Mouse (Mus musculus) layer of hippocampus, adult 9-10 months (tissue): ENCODE results near the gene Sync.

Experiments
- DNase-seq: peaks from one replicate; pipeline ENCODE4 v3.0.0; 2022; ENCODE audit warnings: low spot score

Sync gene

DNA sequence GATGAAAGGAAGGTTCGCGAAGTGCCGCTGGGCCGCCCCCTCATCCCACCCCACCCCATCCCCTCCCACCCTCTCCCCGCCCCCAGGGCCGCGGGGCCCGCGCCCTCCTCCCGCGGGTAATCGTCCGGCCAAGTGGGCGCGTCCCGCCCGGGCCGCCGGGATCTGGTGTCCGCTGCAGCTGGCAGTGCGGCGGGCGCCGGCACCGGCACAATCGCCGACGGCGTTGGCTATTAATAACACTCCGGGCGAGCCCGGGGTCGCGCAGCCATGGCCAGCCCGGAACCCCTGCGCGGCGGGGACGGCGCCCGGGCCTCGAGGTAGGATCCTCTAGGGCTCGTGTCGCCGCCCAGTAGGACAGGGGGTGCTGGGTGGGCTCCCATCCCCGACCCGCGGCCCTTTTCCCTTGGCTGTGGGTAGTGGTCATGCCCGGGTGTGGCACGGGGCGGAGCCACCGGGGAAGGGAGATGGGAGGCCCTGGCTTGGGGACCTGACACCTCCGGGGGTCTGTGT is at the start of gene Sync:
Gene Sync, plus strand, starts transcription at position 146 of the 510 bp plus-strand sequence.
- DNase-seq: no peak

DNA sequence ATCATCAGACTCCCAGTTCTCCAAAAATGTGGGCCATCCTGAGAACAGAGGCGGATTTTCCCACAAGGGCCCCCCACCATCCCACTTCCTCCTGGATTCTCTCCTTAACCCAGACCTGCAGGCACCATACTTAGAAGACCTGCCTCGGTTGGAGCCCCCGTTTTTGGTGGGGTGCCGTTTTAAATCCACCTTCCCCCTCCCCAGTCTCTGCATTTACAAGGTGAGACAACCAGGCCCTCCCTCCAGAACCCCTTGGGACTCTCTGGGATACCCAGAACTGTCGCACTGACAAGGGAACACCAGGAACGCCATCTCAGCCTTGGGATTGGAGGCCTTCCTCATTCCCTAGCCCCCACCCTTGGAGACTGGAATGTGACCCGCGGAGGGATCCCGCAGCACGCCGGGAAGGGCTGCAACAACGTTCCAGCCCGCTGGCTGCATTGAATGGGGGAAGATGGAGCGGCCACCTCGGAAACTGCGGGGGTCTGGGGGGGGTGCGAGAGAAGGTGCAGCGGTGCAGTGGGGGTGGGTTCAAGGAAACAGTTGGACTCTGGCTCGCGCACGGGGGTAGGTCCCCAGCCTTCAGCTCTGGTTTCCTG is 49.5 kb upstream of the Sync start:
- no peak for DNase-seq

DNA sequence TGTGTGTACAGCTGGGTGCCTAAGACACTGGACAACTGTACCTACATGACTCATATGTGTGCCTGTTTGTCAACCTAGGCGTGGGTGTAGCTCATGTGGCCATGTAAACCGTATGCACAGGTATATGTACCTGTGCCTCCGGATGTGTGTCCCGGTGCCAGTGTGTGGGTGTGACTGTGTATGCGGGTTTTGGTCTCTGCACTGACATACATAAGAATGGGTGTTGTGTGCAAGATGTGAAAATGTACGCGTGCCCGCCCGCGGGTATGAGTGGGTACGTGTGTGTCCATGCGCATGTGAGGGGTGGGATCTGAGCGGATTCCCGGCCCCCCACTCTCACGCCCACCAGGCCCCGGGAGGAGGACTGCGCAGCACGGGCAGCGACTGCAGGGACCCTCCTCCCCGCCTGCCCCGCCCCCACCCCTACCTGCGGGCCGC is 48.8 kb upstream of the Sync start:
- no peak for DNase-seq

DNA sequence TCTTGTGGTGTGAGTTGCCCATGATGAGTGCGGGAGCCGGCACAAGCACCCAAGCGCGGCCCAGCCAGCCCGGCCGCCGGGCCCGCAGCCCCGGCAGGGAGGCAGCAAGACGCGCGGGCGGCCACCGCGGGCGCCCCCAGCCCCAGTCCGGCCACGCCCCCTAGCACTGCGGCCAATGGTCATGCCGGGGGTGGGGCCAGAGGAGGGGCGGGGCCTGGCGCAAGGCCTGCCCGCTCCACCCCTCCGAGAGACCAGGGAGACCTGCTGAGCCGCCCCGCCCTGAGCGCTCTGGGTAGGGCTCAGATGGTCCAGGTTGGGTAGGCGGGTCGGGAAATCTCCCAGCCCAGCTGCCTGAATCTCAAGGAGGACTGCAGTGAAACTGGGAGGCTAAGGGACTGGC is 48.3 kb upstream of the Sync start:
- no peak for DNase-seq

- DNase-seq: no peak
Measured at GRCm38 (mm10) chr4:129241898-129242297, 45.5 kb upstream of the Sync start.

DNA sequence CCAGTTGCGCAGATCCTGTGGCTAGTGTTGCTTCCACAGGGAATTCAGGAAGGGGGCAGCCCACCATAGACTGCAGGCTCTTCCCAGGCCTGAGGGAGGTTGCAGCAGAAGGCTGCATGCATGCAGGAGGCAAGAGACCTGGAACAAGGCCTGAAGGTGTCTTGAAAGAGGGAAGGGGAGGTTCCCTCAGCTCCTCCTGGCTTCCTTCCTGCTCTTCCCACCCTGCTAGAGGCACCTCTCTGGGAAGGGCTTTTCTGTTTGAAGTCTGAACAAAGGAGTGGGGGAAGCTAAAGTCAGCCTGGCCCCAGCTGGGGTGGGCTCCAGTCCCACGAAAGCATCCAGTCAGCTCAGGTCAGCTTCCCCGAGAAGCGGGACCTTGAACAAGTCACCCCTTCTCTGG is 45.1 kb upstream of the Sync start:
- DNase-seq: no peak

- no peak for DNase-seq
Measured at GRCm38 (mm10) chr4:129242761-129243160, 44.7 kb upstream of the Sync start.

GRCm38 (mm10) chr4:129244802-129245201 is 42.6 kb upstream of the Sync start:
- no peak for DNase-seq

- DNase-seq: no peak
Measured at GRCm38 (mm10) chr4:129246360-129247301, 40.8 kb upstream of the Sync start.

DNA sequence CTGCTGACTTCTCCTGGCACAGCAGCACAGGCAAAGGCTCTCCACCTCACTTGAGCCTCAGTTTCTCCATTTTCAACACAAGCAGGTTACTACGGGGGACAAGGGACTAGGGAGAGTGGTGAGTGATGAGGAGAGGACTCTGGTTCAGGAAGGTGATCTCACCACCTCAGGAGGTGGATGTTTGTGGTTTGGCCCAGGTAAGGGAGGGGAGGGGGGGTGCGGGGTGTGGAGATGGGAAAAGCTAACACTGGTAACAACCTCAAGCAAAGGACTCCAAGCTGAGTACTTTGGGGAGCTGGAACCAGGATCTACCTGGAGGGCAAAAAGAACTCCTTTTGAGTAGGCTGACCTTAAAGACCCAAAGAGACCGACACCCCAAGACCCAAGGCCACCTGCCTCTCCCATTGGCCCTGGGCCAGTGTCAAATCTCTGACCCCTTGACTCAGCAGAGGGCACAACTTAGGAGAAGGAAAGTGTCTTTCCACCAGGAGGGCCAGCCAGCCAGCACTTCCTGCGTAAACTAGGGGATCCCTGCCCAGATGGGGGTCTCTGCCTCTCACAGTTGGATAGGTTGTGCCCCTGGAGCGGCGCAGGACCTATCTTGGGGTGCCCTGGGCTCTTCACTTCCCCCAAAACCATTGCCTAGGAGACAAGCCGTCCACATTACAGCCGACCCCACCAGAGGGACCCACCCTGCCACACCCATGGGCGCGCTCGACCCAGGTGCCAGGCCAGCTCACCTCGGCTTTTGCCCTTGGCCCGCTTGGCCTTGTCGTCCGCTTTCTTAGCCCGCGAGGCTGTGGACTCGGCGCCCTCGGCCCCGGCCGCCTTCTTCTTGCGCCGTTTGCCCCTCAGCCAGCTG is 39.8 kb upstream of the Sync start:
- DNase-seq: no peak

DNA sequence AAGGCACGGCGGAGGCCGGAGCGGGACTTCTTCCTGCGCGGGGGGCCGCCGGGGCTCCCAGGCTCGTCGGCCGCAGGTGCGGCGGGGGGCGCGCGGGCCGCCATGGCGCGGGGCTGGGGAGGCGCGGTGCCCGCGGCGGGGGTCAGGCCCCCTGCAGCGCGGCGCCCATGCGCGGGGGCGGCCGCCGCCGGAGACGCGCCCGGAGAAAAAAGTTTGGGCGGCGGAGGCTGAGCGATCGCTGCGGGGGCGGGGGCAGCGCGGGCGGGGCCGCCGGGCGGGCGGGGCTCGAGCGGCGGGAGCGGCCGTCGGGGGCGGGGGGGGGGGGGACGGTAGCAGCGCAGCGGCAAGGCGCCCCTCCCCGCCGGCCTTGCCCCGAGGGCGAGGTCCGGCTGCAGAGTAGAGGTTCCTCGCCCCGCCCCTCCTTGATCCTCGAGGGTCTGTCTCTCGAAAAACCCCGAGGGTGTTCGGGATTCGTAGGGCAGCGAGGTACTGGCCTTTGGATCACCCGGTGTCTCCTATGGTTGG is 39.1 kb upstream of the Sync start:
- DNase-seq: no peak

GRCm38 (mm10) chr4:129249288-129249687 is 38.1 kb upstream of the Sync start:
- no peak for DNase-seq

GRCm38 (mm10) chr4:129250759-129251481 is 36.5 kb upstream of the Sync start:
- no peak for DNase-seq

DNA sequence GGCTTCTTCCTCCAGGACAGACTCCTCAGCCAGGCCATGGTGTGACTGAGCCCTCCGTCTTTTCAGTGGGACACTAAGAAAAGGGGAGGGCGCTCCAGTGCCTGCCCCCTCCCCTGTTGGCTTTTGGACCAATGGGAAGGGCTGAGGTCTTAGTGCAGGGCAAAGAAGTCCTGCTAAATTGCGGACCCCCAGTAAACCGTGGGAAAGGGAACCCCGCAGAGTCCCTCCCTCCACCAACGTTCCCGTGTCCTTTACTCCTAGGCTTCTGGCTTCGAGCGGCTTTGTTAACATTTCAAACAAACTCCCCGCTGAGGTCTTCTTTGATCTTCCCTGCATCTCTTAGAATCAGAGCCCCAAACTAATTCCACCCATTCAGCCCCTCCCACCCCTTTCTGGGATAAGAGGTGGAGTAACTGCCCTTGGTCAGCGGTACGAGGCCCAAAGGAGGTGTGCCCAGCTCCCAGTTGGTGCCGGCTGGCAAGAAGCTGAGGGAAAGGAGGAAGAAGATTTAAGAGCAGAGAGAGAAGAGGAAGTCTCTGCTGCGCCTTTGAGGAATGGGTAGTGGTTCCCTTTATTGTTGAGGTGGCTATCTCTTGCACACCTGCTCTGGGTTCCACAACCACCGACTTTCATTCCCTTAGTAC is 35.8 kb upstream of the Sync start:
- DNase-seq: no peak

DNA sequence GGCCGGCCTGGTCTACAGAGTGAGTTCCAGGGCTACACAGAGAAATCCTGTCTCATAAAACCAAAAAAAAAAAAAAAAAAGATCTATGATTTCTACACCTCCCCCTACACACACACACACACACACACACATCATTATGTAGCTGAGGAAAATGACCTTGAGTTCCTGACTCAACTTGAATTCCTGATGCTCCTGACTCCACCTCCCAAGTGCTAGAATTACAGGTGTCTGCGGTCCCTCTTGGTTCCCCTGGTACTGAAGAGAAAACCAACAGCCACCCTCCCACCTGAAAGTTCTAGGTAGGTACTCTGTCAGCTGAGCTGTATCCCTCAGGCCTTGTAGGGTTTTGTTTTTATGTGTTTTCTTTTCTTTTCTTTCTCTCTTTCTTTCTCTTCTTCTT is 34.9 kb upstream of the Sync start:
- no peak for DNase-seq

DNA sequence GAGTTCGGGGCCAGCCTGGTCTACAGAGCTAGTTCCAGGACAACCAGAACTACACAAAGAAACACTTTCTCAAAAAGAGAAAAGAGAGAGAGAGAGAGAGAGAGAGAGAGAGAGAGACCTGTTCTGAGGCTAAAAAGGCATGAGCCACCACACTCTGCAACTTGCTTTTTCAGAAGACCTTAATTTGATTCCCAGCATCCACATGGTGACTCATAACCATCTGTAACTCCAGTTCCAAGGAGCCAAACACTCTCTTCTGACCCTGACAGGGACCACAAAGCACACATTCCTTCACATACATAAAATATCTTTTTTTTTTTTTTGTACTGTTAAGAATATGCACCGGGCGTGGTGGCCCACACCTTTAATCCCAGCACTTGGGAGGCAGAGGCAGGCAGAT is 32.8 kb upstream of the Sync start:
- DNase-seq: no peak

DNA sequence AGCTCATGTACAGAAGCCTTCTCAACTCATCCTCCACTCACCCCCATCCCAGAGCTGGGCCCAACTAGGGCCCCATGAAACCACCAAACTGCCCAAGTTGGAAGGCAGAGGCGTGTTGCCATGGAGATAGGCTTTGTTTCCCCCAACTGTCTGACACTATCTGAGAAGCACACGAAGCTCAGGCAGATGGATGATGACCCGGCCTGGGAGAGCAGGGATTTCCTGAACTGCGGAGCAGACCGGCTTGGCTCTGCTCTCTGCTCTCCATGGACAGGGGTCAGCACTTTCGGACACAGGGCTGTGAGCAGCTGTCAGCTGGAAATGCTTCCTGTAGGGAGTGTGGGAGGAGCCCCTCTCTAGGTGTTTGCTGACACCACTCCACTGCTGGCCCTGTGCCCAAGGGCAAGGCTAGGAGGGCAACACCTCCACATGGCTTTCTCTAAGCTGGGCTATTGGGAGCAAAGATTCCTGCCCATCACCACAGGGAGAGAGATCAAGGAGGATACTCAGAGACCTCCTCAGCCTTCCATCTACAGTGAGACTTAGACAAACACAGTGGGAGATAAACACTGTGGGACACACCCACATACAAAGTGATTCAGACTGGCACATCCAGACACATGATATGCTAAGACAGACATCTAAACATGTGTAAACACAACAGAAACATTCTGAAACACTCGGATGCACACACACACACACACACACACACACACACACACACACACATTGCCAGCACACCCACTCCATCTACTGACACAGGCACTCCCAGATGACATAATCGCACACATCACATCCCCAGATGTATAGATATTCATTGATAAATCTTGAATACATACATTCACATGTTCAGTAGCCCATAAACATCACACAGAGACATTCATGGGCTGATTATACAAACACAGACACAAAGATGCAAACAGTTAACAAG is 30.7 kb upstream of the Sync start:
- DNase-seq: no peak

DNA sequence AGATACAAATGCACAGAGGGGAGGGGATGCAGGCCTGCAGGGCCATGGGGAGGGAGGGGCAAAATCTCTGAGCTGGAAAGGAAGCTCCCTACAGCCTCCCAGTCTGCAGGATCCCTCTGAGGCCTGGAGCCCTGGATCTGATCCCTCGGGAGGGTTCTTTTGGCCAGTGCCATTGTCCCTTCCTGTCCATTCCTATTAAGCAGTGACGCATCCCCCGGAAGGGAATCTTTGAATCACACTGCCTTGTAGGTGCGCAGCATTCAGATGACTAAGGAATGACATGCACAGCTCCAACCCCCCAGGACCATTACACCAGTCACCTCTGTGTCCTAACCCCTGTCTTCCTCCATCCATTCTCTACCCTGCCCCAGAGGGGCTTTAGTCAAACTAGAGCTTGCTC is 28.3 kb upstream of the Sync start:
- no peak for DNase-seq

DNA sequence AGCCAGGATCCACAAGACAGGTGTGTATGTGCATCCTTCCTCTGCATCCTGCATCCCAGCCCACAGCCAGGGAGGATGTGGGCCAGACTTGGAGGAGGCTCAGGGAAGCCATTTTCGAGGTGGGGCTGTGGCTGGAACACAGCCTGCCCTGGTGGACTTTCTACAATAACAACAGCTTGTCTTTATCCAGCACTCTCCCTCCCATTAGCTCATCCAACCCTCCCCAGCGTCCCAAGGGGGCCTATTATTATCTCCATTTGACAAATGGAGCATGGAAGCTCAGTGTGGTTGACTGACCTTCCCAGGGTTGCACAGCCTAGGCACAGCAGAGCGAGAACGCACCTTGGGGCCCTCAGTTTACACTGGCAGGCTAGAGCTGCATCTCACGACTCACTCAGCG is 26.7 kb upstream of the Sync start:
- DNase-seq: no peak

DNA sequence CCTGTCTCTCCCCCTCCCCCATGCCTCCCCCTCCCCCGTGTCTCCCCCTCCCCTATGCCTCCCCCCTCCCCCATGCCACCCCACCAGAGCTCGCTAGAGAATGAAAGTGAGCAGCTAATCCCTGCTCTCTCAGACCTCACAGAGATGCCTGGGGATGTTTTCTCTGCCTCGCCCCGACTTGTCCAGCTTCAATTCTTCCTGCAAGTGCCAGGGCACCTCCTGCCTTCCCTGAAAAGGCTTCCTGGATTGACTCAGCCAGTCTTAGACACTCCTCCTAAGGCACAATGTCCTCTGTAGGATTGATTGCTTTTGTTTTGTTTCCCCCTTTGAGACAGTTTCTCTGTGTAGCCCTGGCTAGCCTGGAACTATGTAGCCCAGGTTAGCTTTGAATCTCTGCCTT is 26.2 kb upstream of the Sync start, which contains the start of gene C77080:
Gene C77080, minus strand, starts transcription at position 209 of the 400 bp plus-strand sequence.
- DNase-seq: no peak
